Mouse (Mus musculus) limb, embryonic 14.5 days (tissue): Measurements from ENCODE around the gene Gm20532. TPM values are rescaled to one million over a fixed set of nuclear protein-coding genes. Genes with fewer than 3 reads are reported as not detected.

Source experiments
- ATAC-seq: fragments of 200-750 bp; cut with Nextera tagmentation; 2 replicates; pipeline ENCODE4 v1.8.0; 2017; ENCODE audit warnings: low read depth, moderate number of reproducible peaks, moderate TSS enrichment; ENCODE audit not compliant: low FRiP score
- DNase-seq: peaks from one replicate; pipeline ENCODE4 v3.0.0-alpha.2; 2015; ENCODE audit warnings: low spot score
- H3K27ac ChIP-seq: fragments of 300-500 bp; sonication (generic); replicated peaks from 2 replicates; pipeline ENCODE4 v1.5.1; 2014; ENCODE audit warnings: low read depth, mild to moderate bottlenecking, low read length, moderate library complexity, mixed read lengths
- H3K27me3 ChIP-seq: fragments of 300-500 bp; sonication (generic); 2 replicates; pipeline ENCODE4 v1.6.1; 2014; ENCODE audit warnings: low read length, mixed read lengths; ENCODE audit not compliant: control insufficient read depth, insufficient read depth
- H3K36me3 ChIP-seq: fragments of 300-500 bp; sonication (generic); 2 replicates; pipeline ENCODE4 v1.6.1; 2014; ENCODE audit warnings: mild to moderate bottlenecking, low read length, moderate library complexity, mixed read lengths; ENCODE audit not compliant: control insufficient read depth, insufficient read depth
- H3K4me1 ChIP-seq: fragments of 300-500 bp; sonication (generic); 2 replicates; pipeline ENCODE4 v1.6.1; 2014; ENCODE audit warnings: antibody characterized with exemption, low read length, mixed read lengths; ENCODE audit not compliant: control insufficient read depth, insufficient read depth
- H3K4me2 ChIP-seq: fragments of 300-500 bp; sonication (generic); replicated peaks from 2 replicates; pipeline ENCODE4 v1.6.1; 2014; ENCODE audit warnings: low read depth, mild to moderate bottlenecking, low read length, moderate library complexity; ENCODE audit not compliant: severe bottlenecking
- H3K4me3 ChIP-seq: fragments of 300-500 bp; sonication (generic); replicated peaks from 2 replicates; pipeline ENCODE4 v1.5.1; 2014; ENCODE audit warnings: low read length
- H3K9ac ChIP-seq: fragments of 300-500 bp; sonication (generic); 2 replicates; pipeline ENCODE4 v1.6.1; 2014; ENCODE audit warnings: mild to moderate bottlenecking, low read depth, low read length, moderate library complexity; ENCODE audit not compliant: severe bottlenecking
- H3K9me3 ChIP-seq: fragments of 300-500 bp; sonication (generic); 2 replicates; pipeline ENCODE4 v1.6.1; 2016; ENCODE audit warnings: low read length; ENCODE audit not compliant: control insufficient read depth
- POLR2A ChIP-seq: fragments of 200-500 bp; IDR thresholded peaks from 2 replicates; pipeline ENCODE4 v1.8.0; 2012; ENCODE audit warnings: inconsistent platforms, mild to moderate bottlenecking, moderate library complexity, borderline replicate concordance; ENCODE audit not compliant: insufficient read depth, insufficient read length; ENCODE audit errors: extremely low read depth
- WGBS: fragments of 180-500 bp; shearing (Covaris S2); extraction: QIAGEN DNeasy Blood & Tissue Kit; methylation state at CpG from one replicate; pipeline ENCODE4 v1.1.7; 2014; 5-methylcytosine and 5-hydroxymethylcytosine counted together
- polyA plus RNA-seq, 2 experiments: library from polyadenylated mRNA; depleted of rRNA in 1 of 2; stranded (reverse) in 1 of 2; unstranded in 1 of 2; fragments of >200 nt; fragmentation: Nextera tagmentation in 1 of 2; extraction: Ambion mirVana in 1 of 2; gene quantifications; 2 replicates each; pipeline versions ENCODE4 v1.2.1 to v1.2.3; 2012 to 2014

Gene Gm20532
- polyA plus RNA-seq, 2 experiments = not detected

DNA sequence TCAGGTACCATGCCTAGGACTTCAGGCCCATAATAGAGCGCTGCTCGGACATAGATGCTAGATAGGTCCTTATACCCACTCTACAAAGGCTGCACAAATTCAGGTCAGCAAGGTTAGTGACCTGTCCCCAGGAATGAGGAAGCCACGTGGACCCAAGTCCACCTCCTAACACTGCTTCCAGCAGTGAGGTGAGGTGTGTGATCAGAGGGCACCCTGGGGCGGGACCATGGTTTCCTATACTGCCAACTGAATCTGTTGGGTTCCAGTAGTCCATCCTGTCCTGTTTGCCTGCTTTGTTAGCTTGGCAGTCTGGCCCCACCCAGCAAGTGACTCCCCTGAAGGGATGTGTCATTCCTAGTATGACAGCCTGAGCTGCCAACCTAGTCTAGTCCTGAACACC lies 13.5 kb downstream of the Gm20532 start:
- no peaks in the 10 kb centered on the region for H3K27me3 ChIP-seq
- WGBS = 91% methylated on average over 4 of the region's 4 CpGs
- ATAC-seq (no peak), DNase-seq (no peak)
- peaks cover 10% of the 10 kb centered on the region for H3K4me1 ChIP-seq
- no peaks in the 10 kb centered on the region for H3K9me3 ChIP-seq
- H3K27ac ChIP-seq = no peak overlapping the region
- H3K4me2 ChIP-seq = no peak overlapping the region
- H3K9ac ChIP-seq = no peak overlapping the region
- no peak for TF ChIP-seq POLR2A
- H3K36me3 ChIP-seq = peaks cover 8% of the 10 kb centered on the region; the same call in 1 of the 2 replicates
- H3K4me3 ChIP-seq = no peak overlapping the region

DNA sequence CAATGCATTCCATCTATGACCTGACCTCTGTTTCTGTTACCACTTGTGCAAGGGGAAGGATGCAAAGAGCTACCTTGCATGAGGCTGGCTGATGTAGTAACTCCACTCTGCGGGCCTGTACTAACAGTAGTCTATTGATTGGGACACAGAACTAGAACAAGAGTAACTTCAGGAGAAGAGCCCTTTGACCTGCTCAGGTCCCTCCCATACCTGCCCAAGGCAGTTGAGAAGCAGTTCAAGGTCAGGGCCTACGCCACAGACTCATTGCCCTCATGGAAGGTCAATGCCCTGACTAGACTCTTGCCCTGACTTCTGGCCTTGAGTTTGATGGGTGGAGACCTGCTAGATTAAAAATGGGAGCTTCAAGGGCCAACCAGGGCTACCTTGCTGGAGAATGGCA lies 14.2 kb downstream of the Gm20532 start:
- 87% methylated on average over 2 of the region's 2 CpGs for WGBS
- no peaks in the 10 kb centered on the region for H3K9me3 ChIP-seq
- DNase-seq = no peak
- H3K36me3 ChIP-seq = 0 out of 2 replicates have a peak, but pooled peaks cover 4% of the 10 kb centered on the region
- no peak overlapping the region for H3K4me2 ChIP-seq
- no peak overlapping the region for H3K9ac ChIP-seq
- no peak overlapping the region for H3K4me3 ChIP-seq
- no peak for ATAC-seq
- H3K4me1 ChIP-seq = peaks cover 10% of the 10 kb centered on the region
- TF ChIP-seq POLR2A = no peak
- no peaks in the 10 kb centered on the region for H3K27me3 ChIP-seq
- H3K27ac ChIP-seq = no peak overlapping the region

DNA sequence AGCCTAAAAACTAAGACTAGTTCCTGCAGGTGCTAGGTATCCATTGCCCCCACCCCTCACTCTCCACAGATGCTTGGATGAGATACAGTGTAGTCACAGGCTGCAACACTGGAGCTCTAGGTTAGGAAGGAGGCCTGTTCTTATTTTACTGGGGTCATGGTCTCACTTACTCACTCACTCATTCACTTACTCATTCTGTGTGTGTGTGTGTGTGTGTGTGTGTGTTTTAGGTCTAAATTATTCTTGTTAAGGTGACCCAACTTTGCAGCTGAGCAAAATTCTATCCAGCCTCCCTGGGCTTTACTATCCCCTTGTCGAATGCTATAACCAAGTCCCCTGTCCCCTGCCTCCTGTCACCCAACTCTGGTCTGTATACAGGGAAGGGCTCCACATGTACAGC lies 15.2 kb downstream of the Gm20532 start:
- H3K27ac ChIP-seq = no peak overlapping the region
- WGBS = 84% methylated on average over 1 of the region's 1 CpGs
- ATAC-seq = no peak
- H3K9ac ChIP-seq = no peak overlapping the region
- H3K4me3 ChIP-seq = no peak overlapping the region
- H3K4me2 ChIP-seq = no peak overlapping the region
- no peaks in the 10 kb centered on the region for H3K9me3 ChIP-seq
- DNase-seq = no peak
- H3K4me1 ChIP-seq = peaks cover 10% of the 10 kb centered on the region
- no peaks in the 10 kb centered on the region for H3K36me3 ChIP-seq
- no peaks in the 10 kb centered on the region for H3K27me3 ChIP-seq
- no peak for TF ChIP-seq POLR2A

DNA sequence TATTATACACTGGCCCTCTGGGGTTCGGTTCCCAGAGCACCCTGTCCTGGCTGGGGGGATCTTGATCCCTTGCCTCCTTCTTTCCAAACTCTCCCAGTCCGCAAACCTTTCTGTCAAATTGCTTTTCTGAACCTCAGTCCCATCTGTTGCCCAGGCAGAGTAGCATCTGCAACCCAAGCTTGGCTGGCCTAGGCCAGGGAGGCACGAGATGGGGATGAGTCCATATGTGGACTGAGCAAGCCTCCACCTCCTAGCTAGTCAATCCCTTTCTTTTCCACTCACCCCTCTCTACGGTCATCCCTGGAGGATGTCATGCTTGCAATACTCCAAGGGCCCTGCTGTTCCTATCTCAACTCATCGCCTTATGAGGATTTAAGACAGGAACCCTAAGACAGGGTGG lies 16.2 kb downstream of the Gm20532 start:
- Histone ChIP-seq H3K36me3 (no peaks in the 10 kb centered on the region), H3K27ac (no peak overlapping the region), H3K4me1 (peaks cover 15% of the 10 kb centered on the region), H3K9ac (no peak overlapping the region), H3K4me2 (peak overlapping the region; percentile 79; the same call in 1 of the 2 replicates), H3K9me3 (no peaks in the 10 kb centered on the region), H3K4me3 (no peak overlapping the region; the same call in 1 of the 2 replicates), H3K27me3 (no peaks in the 10 kb centered on the region)
- DNase-seq (no peak), ATAC-seq (no peak)
- 89% methylated on average over 5 of the region's 5 CpGs for WGBS
- TF ChIP-seq POLR2A = no peak

DNA sequence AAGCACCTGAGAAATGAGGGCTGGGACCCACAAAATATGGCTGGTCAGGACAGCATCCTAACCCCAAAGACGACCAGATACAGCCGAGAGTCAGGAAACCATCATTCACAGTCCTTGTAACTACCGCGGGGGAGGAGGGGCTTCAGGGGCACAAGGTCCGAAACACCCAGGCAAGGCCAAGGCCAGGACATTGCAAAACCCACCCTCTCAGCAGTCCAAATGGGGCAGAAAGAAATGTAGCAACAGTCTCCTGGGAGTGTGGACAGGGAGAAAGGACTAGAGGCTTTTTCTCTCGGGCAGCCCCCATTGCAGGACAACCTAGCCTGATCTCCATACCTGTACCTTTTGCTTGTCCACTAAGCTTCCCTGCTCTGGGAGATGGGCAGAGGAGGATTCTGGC lies 16.7 kb downstream of the Gm20532 start:
- DNase-seq (no peak), ATAC-seq (no peak)
- 15% methylated on average over 6 of the region's 6 CpGs for WGBS
- Histone ChIP-seq H3K4me2 (peak overlapping the region; percentile 79), H3K4me1 (peaks cover 15% of the 10 kb centered on the region), H3K36me3 (no peaks in the 10 kb centered on the region), H3K9me3 (no peaks in the 10 kb centered on the region), H3K9ac (peak overlapping the region; percentile 85), H3K27ac (no peak overlapping the region), H3K27me3 (no peaks in the 10 kb centered on the region), H3K4me3 (peak overlapping the region; percentile 59)
- no peak for TF ChIP-seq POLR2A
